Mouse (Mus musculus) brain, embryonic 18.5 days (tissue): ENCODE measurements around the gene Armh3.
A peak's percentile ranks its signal among the peaks of the same experiment; 100 is the strongest.
"Not testable (repeated sequence)": the region's sequence is repeated elsewhere in the genome, so short reads cannot be mapped to it uniquely, and the experiment has no call there.

Source experiments
- DNase-seq: peaks from one replicate; pipeline ENCODE4 v3.0.0-alpha.2; 2012; ENCODE audit warnings: low read depth, low spot score

Armh3 gene

GRCm38 (mm10) chr19:45826146-45826545 is 172.1 kb downstream of the Armh3 start:
- no peak for DNase-seq

- DNase-seq: no peak
Observed at GRCm38 (mm10) chr19:45821832-45822231, 176.5 kb downstream of the Armh3 start.

DNA sequence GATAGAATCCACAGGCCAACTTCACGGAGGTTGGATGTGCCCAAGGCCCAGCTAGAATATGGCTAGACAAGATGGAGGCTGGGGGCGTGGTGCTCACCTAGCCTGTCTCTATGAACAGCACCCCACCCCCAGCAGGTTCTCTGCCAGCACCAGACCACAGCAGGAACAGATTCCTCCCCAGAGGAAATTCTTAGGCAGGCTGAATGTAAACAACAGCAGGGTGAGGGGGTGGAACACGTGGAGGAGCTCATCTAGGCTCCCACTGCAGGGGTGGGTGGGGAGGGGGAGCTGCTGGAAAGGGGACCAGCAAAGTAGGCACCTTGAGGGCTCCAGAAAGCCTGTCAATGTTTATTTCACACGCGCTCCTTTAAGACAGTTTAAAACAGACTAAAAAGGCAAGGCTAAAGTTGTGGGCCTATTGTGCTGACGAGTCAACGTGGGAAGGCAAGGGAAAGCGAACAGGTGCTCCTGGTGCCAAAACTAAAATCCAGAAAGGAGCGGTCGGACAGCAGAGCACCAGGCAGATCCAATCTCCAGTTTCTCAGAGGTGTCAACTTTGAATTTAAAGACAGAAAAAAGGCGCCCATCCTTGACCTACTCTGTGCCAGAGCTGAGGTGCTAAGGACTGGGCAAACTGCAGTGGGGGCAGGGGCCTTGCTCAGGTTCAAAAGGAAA is 180.3 kb downstream of the Armh3 start:
- DNase-seq: no peak

DNA sequence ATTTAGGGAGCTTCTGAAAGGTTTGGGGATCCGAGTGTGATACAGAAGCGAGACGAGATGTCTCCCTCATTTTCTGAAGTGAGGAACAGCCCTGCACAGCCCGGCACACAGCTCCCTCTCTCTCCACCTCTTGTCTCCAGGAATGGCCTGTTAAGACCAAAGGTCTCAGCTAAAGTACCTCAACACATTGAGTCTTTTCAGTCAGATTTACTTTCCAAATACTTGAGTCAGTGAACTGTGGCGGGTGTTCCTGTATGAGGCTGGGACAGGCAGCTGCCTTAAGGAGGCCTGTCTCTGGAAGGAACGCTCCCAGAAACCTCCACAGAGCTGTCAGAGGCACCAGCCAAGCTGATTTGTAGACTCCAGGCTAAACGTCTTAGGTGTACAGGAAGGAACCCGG is 181.6 kb downstream of the Armh3 start:
- DNase-seq: no peak

GRCm38 (mm10) chr19:45815831-45816405 is 182.4 kb downstream of the Armh3 start, which contains the start of gene Kcnip2:
TSS of gene Kcnip2 (minus strand) at chr19:45816061.
- no peak for DNase-seq

GRCm38 (mm10) chr19:45815170-45815569 is 183.1 kb downstream of the Armh3 start:
- no peak for DNase-seq

DNA sequence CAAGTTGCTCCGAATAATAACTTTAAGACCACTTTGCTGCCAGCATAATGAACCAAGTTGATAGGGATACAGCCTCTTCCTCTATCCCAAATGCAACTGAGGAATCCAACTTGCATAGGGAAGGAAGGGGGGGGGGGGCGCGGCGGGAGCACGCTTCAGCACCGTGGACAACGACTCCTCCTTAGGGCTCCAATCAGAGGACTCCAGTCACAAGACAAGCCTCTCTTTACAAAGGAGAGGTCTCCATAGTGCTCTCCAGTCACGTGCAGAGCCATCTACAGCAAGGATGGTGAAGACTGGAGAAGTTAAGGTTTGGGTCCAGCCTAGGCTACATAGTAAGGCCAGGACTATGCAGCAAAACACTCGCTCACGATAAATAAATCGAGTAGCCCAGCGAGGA is 184.5 kb downstream of the Armh3 start:
- DNase-seq: no peak

DNA sequence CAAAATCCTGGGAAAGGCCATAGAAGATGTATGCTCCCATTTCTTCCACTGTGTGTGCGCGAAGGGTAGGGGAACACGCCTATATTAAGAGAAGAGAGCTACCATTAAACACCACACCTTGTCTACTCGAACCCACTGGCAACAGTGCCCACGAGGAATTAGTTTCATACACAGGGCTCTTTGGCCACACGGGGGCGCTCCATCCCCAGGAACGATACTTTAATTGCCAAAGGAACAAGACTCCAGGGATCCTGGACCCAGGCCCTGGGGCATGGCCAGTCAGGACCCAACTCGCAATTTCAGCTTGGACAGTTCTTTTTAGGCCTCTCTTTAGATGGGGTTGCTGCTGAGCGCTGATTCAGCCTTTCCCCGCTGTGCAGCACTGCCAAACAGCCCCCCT is 185.0 kb downstream of the Armh3 start:
- peak; percentile 45 for DNase-seq

DNA sequence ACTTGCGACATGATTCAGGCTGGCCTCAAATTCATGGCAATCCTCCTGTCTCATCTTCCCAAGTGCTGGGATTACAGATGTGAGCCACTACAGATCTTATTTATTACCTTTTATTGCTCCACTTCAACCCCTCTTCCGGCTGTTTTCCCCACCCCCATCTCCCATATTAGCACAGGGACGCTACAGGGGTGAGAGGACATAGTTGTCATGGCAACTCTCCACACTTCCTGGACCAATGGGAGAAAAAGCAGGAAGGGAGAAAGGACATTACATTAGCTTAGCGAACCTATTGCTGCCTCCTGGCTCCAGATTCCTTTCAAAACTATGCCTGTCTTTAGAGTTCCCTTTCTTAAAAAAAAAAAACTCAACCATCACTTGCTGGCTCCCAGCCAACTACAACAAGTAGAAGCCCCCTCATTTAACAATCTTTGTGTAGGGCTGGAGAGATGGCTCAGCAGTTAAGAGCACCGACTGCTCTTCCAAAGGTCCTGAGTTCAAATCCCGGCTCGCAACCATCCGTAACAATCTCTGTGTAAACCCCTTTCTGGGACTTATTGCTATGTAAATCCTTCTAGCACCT is 185.5 kb downstream of the Armh3 start:
- DNase-seq: peak; percentile 32

GRCm38 (mm10) chr19:45812115-45812514 is 186.2 kb downstream of the Armh3 start:
- DNase-seq: no peak

DNA sequence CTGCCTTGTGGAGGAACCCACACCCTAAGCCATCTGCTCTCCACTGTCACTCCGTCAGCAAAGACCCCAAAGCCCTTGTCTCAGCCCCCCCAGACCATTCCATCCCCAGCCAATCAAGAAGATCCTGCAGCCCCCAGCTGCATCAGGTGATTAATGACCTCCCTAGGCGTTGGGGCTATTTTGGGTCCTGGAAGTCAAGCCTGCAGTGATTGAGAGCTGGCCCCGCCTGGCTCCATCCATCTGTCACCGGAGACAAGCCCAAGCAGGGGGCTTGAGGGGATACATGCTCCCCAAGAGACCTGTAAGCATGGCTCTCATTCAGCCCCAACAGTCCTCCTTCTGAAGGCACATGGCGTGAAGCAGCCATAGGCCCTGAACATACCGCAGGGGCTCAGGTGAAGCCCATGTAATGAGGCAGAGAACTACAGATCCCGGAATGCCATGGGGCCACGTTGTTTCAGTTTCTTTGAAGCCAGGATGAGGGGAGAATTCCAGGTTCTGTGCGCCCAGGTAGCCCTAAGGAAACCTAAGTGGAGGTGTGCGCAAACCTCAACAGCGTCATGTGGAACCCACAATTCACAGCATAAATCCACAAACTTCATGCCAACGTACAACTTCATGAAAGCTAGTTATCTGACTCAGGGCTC is 187.1 kb downstream of the Armh3 start:
- no peak for DNase-seq

GRCm38 (mm10) chr19:45807732-45808131 is 190.6 kb downstream of the Armh3 start:
- DNase-seq: no peak

DNA sequence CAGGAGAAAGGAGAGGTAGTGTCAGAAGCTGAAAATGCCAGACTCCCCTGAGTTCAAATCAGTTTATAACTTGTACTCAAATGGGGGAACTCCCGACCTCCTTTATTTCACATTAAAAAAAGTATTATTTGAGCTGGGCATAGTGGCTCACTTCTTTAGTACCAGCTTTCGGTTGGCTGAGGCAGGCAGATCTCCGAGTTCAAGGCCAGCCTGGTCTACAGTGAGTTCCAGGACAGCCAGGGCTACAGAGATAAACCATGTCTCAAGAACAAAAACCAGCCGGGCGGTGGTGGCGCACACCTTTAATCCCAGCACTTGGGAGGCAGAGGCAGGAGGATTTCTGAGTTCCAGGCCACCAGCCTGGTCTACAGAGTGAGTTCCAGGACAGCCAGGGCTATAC is 192.5 kb downstream of the Armh3 start:
- not testable (repeated sequence) for DNase-seq

GRCm38 (mm10) chr19:45804593-45805368 is 193.5 kb downstream of the Armh3 start:
- DNase-seq: no peak

- DNase-seq: no peak
Observed at GRCm38 (mm10) chr19:45803408-45803807, 194.9 kb downstream of the Armh3 start.

- no peak for DNase-seq
Observed at GRCm38 (mm10) chr19:45802702-45803101, 195.6 kb downstream of the Armh3 start.

DNA sequence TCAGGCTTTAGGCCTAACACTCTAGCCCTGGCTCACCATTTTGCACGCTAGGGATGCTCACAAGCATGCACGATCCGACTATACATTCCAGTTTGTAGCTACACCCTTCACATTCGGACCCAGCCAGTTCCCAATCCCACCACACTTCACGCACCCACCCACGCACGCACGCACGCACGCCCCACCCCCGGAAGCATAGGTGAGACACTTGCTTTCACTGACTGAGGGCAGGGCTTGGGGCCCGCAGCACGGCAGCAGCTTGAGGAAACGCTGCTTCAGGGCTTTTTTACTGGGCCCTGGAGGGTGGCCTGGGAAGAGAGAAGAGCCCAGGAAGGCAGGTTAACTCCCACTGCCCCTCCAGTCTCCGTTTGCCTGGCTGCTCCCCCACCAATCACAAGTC is 201.4 kb downstream of the Armh3 start:
- no peak for DNase-seq

- DNase-seq: no peak
Observed at GRCm38 (mm10) chr19:45796061-45796556, 202.2 kb downstream of the Armh3 start.

GRCm38 (mm10) chr19:45795406-45795944 is 202.8 kb downstream of the Armh3 start:
- DNase-seq: no peak

GRCm38 (mm10) chr19:45794718-45795117 is 203.6 kb downstream of the Armh3 start:
- DNase-seq: no peak

- DNase-seq: no peak
Observed at GRCm38 (mm10) chr19:45792404-45792803, 205.9 kb downstream of the Armh3 start.
